Mouse (Mus musculus) liver, postnatal 0 days (tissue): Measurements from ENCODE around the gene Tmod2. TPM values are rescaled to one million over a fixed set of nuclear protein-coding genes. Genes with fewer than 3 reads are reported as not detected.

Experiments used
- ATAC-seq: fragments of 200-750 bp; cut with Nextera tagmentation; 2 replicates; pipeline ENCODE4 v1.8.0; 2017; ENCODE audit warnings: mild to moderate bottlenecking, moderate library complexity
- DNase-seq: peaks from one replicate; pipeline ENCODE4 v3.0.0-alpha.2; 2016
- H3K27ac ChIP-seq: fragments of 300-500 bp; sonication (generic); 2 replicates; pipeline ENCODE4 v1.5.1; 2014; ENCODE audit warnings: antibody characterized with exemption, moderate library complexity, mild to moderate bottlenecking, low read depth
- H3K27me3 ChIP-seq: fragments of 300-500 bp; sonication (generic); 2 replicates; pipeline ENCODE4 v1.6.1; 2014; ENCODE audit warnings: low read length, control low read depth, mixed read lengths; ENCODE audit not compliant: insufficient read depth
- H3K36me3 ChIP-seq: fragments of 300-500 bp; sonication (generic); replicated peaks from 2 replicates; pipeline ENCODE4 v1.6.1; 2014; ENCODE audit warnings: mild to moderate bottlenecking, control low read depth, low read length, moderate library complexity, mixed read lengths; ENCODE audit not compliant: insufficient read depth
- H3K4me1 ChIP-seq: fragments of 300-500 bp; sonication (generic); 2 replicates; pipeline ENCODE4 v1.6.1; 2014; ENCODE audit warnings: antibody characterized with exemption, mild to moderate bottlenecking, control low read depth; ENCODE audit not compliant: insufficient read depth
- H3K4me2 ChIP-seq: fragments of 300-500 bp; sonication (generic); 2 replicates; pipeline ENCODE4 v1.6.1; 2014; ENCODE audit warnings: low read depth, mild to moderate bottlenecking, low read length, moderate library complexity, mixed read lengths
- H3K4me3 ChIP-seq: fragments of 300-500 bp; sonication (generic); 2 replicates; pipeline ENCODE4 v1.5.1; 2014; ENCODE audit warnings: low read depth, low read length
- H3K9ac ChIP-seq: fragments of 300-500 bp; sonication (generic); replicated peaks from 2 replicates; pipeline ENCODE4 v1.6.1; 2014; ENCODE audit warnings: mild to moderate bottlenecking, moderate library complexity
- H3K9me3 ChIP-seq: fragments of 300-500 bp; sonication (generic); 2 replicates; pipeline ENCODE4 v1.6.1; 2016; ENCODE audit warnings: mild to moderate bottlenecking, control low read depth, low read length, mixed read lengths
- CTCF ChIP-seq: sonication (generic); IDR thresholded peaks from 2 replicates; pipeline ENCODE4 v1.5.1; 2016; ENCODE audit warnings: antibody characterized with exemption, low read depth
- EP300 ChIP-seq: IDR thresholded peaks from 2 replicates; pipeline ENCODE4 v1.6.1; 2016; ENCODE audit warnings: antibody characterized with exemption, low read depth, mild to moderate bottlenecking
- WGBS: fragments of 180-500 bp; shearing (Covaris S2); extraction: QIAGEN DNeasy Blood & Tissue Kit; methylation state at CpG from one replicate; pipeline ENCODE4 v1.1.7; 2014; ENCODE audit not compliant: insufficient replicate concordance; 5-methylcytosine and 5-hydroxymethylcytosine counted together
- polyA plus RNA-seq: library from polyadenylated mRNA; unstranded; fragments of >200 nt; fragmentation: Nextera tagmentation; extraction: Ambion mirVana; gene quantifications from 2 replicates; pipeline ENCODE4 v1.2.1, GENCODE M21; 2015

Gene Tmod2
- polyA plus RNA-seq, 1 experiment from 2014 or later, result 0.25 TPM

DNA sequence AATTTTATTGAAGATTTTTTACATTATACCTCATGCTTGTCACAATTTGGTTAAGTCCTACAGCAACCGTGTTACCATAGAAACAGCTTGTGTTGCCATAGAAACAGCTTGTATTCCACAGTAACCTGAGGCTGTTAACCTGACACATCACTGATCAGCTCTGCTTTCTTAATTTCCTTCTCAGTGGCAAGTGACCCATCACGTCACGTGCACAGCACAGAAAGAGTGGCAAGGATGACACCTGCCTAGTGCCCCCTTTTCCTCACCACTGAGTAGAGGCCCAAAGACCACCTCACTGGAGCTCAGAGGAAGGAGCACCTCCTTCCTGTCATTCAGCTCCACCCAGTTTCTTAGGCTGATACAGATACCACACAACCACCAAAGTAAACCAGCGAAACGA lies 17.6 kb downstream of the Tmod2 start:
- no peaks in the 10 kb centered on the region for H3K27me3 ChIP-seq
- ATAC-seq, result no peak
- no peak overlapping the region for H3K4me3 ChIP-seq
- H3K9me3 ChIP-seq, result no peaks in the 10 kb centered on the region
- DNase-seq, result no peak
- H3K4me2 ChIP-seq, result no peak overlapping the region
- no peaks in the 10 kb centered on the region for H3K36me3 ChIP-seq
- no peak for TF ChIP-seq EP300
- no peak for TF ChIP-seq CTCF
- H3K9ac ChIP-seq, result no peak overlapping the region
- no peaks in the 10 kb centered on the region for H3K4me1 ChIP-seq
- no peak overlapping the region for H3K27ac ChIP-seq
- 72% methylated on average over 5 of the region's 5 CpGs for WGBS

DNA sequence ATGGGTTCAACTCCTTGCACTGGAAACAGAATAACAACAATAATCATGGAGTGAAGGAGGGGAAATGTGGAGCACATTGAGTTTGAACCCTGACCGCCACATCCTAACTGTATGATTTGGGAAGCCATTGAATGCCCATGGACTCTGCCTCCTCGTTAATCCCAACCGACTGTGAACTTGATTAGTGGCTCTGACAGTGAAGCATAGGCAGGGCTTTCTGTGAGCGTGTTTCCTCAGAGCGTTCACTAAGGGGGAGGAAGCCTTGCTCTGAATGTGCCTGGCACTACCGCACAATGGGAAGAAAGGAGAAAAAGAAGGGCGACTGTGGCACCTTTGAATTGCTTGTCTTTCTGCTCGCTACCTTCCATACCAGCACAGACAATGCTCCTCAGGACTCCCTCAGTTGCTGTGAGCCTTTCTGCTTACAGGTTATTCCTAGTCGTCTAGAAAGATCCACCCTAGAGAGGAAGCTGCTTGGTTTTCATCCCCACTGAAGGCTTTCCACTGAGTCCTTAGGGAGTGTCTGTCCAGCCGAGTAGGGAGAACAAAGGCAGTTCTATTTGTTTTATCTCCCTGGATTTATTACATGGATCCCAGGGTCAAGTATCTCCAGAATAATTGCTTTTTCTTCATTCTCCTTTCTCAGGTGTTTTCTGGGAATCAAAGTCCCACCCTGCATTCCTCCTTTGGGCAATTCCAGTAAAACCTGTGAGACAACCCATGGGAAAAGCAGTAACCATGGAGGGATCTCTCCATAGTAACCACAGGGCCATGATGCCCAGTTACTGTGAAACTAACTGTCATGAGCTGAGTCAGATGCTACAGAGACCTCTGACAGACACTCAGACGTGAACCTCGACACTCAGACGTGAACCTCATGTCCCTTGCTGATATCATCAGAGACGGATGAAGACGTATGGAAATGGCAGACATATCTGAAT lies 21.0 kb downstream of the Tmod2 start:
- no peaks in the 10 kb centered on the region for H3K9me3 ChIP-seq
- no peak overlapping the region for H3K4me2 ChIP-seq
- 77% methylated on average over 15 of the region's 15 CpGs for WGBS
- H3K4me1 ChIP-seq, result no peaks in the 10 kb centered on the region
- H3K4me3 ChIP-seq, result no peak overlapping the region
- H3K27ac ChIP-seq, result no peak overlapping the region
- DNase-seq (no peak), ATAC-seq (no peak)
- TF ChIP-seq CTCF (no peak), EP300 (no peak)
- no peaks in the 10 kb centered on the region for H3K27me3 ChIP-seq
- no peaks in the 10 kb centered on the region for H3K36me3 ChIP-seq
- H3K9ac ChIP-seq, result no peak overlapping the region

DNA sequence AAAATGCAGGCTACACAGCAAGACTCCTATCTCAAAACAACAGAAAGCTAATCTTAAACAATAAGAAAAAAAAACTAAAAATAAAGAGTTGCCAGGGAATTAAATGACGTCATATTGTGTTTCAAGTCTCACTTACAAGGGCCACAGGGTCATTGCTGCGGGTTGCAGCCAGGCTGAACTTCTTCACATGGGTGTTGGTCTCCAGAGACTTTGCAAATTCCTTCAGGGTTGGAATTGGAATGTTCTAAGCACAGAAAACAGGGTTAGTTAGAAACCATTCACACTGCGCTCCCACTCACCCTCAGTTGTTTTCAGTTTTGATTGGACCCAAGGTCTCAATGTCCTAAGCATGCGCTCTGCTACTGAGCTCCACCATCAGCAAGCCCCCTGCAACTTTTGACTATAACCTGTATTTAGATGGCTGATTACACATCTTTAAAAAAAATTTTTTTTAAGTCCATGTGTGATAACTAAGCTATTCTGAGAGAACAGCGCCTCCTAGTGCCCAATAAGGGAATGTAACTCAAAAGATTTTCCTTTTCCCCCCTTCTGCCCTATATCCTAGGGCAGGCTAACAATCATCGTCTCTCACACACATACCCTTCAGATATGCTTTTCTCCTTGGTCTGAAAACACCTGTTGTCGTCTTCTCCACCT lies 29.3 kb downstream of the Tmod2 start:
- no peaks in the 10 kb centered on the region for H3K9me3 ChIP-seq
- no peak overlapping the region for H3K27ac ChIP-seq
- 48% methylated on average over 7 of the region's 7 CpGs for WGBS
- no peaks in the 10 kb centered on the region for H3K4me1 ChIP-seq
- no peak overlapping the region for H3K4me3 ChIP-seq
- no peak for DNase-seq
- no peak overlapping the region for H3K4me2 ChIP-seq
- H3K9ac ChIP-seq, result no peak overlapping the region
- no peak for ATAC-seq
- no peaks in the 10 kb centered on the region for H3K27me3 ChIP-seq
- TF ChIP-seq EP300, result no peak
- peak; percentile 79 for TF ChIP-seq CTCF
- H3K36me3 ChIP-seq, result no peaks in the 10 kb centered on the region

DNA sequence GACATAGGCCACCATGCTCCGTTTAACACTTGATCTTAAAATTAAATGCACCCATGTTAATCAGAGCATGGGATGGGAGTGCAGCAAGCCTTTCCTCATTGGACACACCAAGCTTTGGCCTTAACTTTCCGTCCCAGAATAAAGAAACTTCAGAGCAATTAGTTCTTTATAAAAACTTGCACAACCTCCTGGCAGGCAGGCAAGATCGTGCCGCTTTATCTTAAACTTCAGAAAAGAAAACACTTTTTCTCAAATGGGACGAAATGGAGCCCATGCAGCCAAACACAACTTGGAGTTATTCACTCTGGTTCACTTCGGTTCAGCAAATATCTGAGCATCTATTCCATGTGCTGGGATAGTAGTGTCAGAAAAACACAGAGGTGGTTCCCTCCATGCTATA lies 31.8 kb downstream of the Tmod2 start:
- H3K4me2 ChIP-seq, result no peak overlapping the region
- H3K36me3 ChIP-seq, result no peaks in the 10 kb centered on the region
- H3K9me3 ChIP-seq, result no peaks in the 10 kb centered on the region
- H3K27me3 ChIP-seq, result no peaks in the 10 kb centered on the region
- no peak overlapping the region for H3K4me3 ChIP-seq
- no peaks in the 10 kb centered on the region for H3K4me1 ChIP-seq
- H3K27ac ChIP-seq, result no peak overlapping the region
- ATAC-seq, result no peak
- TF ChIP-seq EP300, result no peak
- no peak for TF ChIP-seq CTCF
- no peak overlapping the region for H3K9ac ChIP-seq
- 86% methylated on average over 6 of the region's 6 CpGs for WGBS
- DNase-seq, result no peak

DNA sequence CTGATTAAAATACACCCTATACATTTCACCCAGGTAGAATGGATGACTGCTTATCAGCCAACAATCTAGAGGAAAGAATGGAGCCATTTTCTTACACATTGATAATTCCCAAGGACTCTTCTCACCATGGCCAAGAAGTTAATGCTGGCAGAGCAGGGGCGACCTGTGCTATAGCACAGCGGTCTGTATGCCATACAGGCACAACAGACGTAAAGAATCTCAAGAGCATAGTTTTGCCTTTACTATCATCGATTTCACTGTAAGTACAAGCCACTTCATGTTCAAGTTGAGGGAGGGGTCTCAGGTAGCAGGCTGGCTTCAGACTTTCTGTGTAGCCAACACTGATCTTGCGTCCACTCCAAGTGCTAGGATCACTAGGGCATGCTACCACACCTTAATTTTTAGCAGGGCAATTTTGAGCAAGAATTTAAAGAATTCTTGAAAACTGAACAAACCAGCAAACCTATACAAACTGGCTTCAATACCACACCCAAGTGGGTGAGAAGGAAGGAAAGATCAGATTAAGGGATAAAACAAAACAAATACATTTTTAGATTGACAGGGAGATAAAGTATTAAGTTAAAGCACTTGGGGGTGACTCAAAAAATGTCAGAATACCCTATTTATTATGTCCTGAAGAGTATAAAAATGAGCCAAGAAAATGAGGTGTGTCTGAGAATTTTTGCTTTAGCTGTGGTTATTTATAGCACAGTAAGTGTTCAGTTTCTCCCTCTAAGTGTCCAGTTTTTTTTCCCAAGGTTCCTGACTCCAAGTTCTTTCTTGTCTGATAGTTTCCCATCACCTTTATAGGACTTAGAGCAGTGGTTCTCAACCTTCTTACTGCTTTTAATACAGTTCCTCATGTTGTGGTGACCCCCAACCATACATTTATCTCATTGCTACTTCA lies 39.8 kb downstream of the Tmod2 start:
- no peaks in the 10 kb centered on the region for H3K36me3 ChIP-seq
- TF ChIP-seq EP300, result no peak
- TF ChIP-seq CTCF, result no peak
- H3K27me3 ChIP-seq, result no peaks in the 10 kb centered on the region
- H3K9me3 ChIP-seq, result no peaks in the 10 kb centered on the region
- DNase-seq (no peak), ATAC-seq (no peak)
- no peak overlapping the region for H3K4me2 ChIP-seq
- H3K9ac ChIP-seq, result no peak overlapping the region
- WGBS, result 76% methylated on average over 5 of the region's 5 CpGs
- H3K4me3 ChIP-seq, result no peak overlapping the region
- no peak overlapping the region for H3K27ac ChIP-seq
- no peaks in the 10 kb centered on the region for H3K4me1 ChIP-seq

DNA sequence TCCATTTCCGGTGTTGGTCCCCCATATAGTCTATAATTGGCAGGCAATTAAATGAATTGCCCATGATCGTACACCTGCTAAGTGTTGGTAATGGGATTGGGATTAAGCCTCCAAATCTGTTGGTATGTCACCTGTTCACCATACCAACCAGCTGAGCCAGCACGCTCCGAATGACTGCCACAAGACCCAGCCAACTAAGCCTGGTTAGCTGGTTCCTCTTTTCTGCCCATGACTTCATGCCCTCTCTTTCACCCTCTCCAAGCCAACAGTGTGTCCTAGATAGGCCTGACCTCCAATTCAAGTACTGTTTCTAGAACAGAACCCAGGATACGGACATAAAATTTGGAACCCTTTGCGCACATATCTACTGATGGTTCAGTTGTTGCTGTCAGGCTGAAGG lies 42.7 kb downstream of the Tmod2 start:
- H3K9me3 ChIP-seq, result no peaks in the 10 kb centered on the region
- no peak for DNase-seq
- H3K4me1 ChIP-seq, result no peaks in the 10 kb centered on the region
- no peak for ATAC-seq
- no peaks in the 10 kb centered on the region for H3K36me3 ChIP-seq
- H3K9ac ChIP-seq, result no peak overlapping the region
- 70% methylated on average over 6 of the region's 6 CpGs for WGBS
- TF ChIP-seq CTCF, result no peak
- no peak for TF ChIP-seq EP300
- H3K4me3 ChIP-seq, result no peak overlapping the region
- H3K27ac ChIP-seq, result no peak overlapping the region
- H3K4me2 ChIP-seq, result no peak overlapping the region
- H3K27me3 ChIP-seq, result no peaks in the 10 kb centered on the region
